10 mouse cellular contexts compared by ENCODE assay signal in the genomic region with DNA sequence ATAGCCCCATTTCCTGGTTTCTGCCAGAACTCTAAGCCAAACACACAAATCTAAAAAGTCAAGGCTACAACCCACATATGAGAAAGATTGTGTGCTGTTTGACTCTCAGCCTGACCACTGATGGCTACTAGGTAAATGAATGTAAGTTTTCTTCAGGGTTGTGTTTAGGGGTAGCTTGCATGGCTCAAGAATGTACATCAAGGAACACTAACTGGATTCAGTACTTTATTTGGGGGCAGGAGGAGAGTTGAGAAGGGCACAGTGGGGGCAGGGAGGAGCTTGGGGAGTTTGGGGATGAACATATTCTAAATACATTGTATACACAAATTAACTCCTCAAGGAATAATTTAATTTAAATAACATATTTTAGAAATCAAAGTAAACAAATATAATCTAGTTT.
DNase-seq lines count a peak whose midpoint lies in the region; ATAC-seq and TF ChIP-seq lines count a peak whose summit lies in the region.
"Had no signal": no experiment of that assay in that cellular context is flagged by ENCODE, and none has a peak within 500 bp of the region (broad histone marks: within the 10 kb centered on the region; RNA-seq: fewer than 3 reads in every experiment).

No protein-coding gene starts in this region.

- H3K27ac ChIP-seq in lung, embryonic 15.5 days = no peak overlapping the region
- H3K27ac ChIP-seq in hindbrain, postnatal 0 days = no peak overlapping the region
- no peak overlapping the region for H3K27ac ChIP-seq in neural tube, embryonic 14.5 days (ENCODE audit: low read depth, low read length)

- no peak overlapping the region for H3K9ac ChIP-seq in lung, embryonic 15.5 days
- no peak overlapping the region for H3K9ac ChIP-seq in hindbrain, postnatal 0 days (replicated peaks; ENCODE audit: low read length)
- H3K9ac ChIP-seq in neural tube, embryonic 14.5 days (replicated peaks; ENCODE audit: low read depth, low read length) = no peak overlapping the region

- no peaks in the 10 kb centered on the region for H3K36me3 ChIP-seq in lung, embryonic 15.5 days
- no peaks in the 10 kb centered on the region for H3K36me3 ChIP-seq in hindbrain, postnatal 0 days (ENCODE audit: insufficient read depth, low read length)
- 0 out of 2 replicates have a peak, but pooled peaks cover 5% of the 10 kb centered on the region for H3K36me3 ChIP-seq in neural tube, embryonic 14.5 days (ENCODE audit: control insufficient read depth, insufficient read depth, low read length)
- H3K36me3 ChIP-seq: G1E had no signal

- no peaks in the 10 kb centered on the region for H3K4me1 ChIP-seq in lung, embryonic 15.5 days
- no peaks in the 10 kb centered on the region for H3K4me1 ChIP-seq in hindbrain, postnatal 0 days (ENCODE audit: insufficient read depth, low read length)
- no peaks in the 10 kb centered on the region for H3K4me1 ChIP-seq in neural tube, embryonic 14.5 days (ENCODE audit: control insufficient read depth, insufficient read depth, low read length)

- peak overlapping the region; percentile 33; the same call in 1 of the 2 replicates for H3K4me2 ChIP-seq in lung, embryonic 15.5 days
- peak overlapping the region; percentile 49 for H3K4me2 ChIP-seq in hindbrain, postnatal 0 days (ENCODE audit: low read depth, low read length)
- peak overlapping the region; percentile 56 for H3K4me2 ChIP-seq in neural tube, embryonic 14.5 days (ENCODE audit: low read depth, low read length)

- no peak for TF ChIP-seq CTCF in hindbrain, postnatal 0 days (IDR thresholded peaks at IDR 0.05; ENCODE audit: low read depth)

- no peak overlapping the region for H3K4me3 ChIP-seq in lung, embryonic 15.5 days
- peak overlapping the region; percentile 25 for H3K4me3 ChIP-seq in hindbrain, postnatal 0 days (ENCODE audit: low read length)
- H3K4me3 ChIP-seq in neural tube, embryonic 14.5 days (ENCODE audit: low read depth, low read length) = peak overlapping the region; percentile 20

- DNase-seq in embryo, embryonic 10.5 days (ENCODE audit: low spot score) = peak; percentile 0
- DNase-seq in embryo, embryonic 9.5 days (ENCODE audit: extremely low spot score) = no peak
- no peak for DNase-seq in lung, postnatal 4 days
- DNase-seq in hindbrain, postnatal 0 days (ENCODE audit: low spot score) = no peak
- DNase-seq in cerebellum, adult 9-11 months = no peak
- no peak for DNase-seq in adrenal gland, postnatal 10 days
- DNase-seq: kidney, adult 8-10 months had no signal

- no peak for ATAC-seq in lung, embryonic 15.5 days (ENCODE audit: borderline replicate concordance, extremely low read depth, low FRiP score, low TSS enrichment)
- ATAC-seq in hindbrain, postnatal 0 days = no peak
- peak; percentile 51 for ATAC-seq in neural tube, embryonic 14.5 days (ENCODE audit: low read depth)

- no peaks in the 10 kb centered on the region for H3K27me3 ChIP-seq in lung, embryonic 15.5 days
- H3K27me3 ChIP-seq in hindbrain, postnatal 0 days (ENCODE audit: insufficient read depth, low read length) = no peaks in the 10 kb centered on the region
- H3K27me3 ChIP-seq in neural tube, embryonic 14.5 days (ENCODE audit: control insufficient read depth, insufficient read depth, low read length) = no peaks in the 10 kb centered on the region

- no peaks in the 10 kb centered on the region for H3K9me3 ChIP-seq in lung, embryonic 15.5 days
- no peaks in the 10 kb centered on the region for H3K9me3 ChIP-seq in hindbrain, postnatal 0 days (ENCODE audit: low read length)
- H3K9me3 ChIP-seq in neural tube, embryonic 14.5 days (ENCODE audit: control insufficient read depth, low read length) = no peaks in the 10 kb centered on the region
- H3K9me3 ChIP-seq: G1E had no signal
